Mouse (Mus musculus) B cell, adult 2 months (primary cell): ENCODE measurements around the gene Gm26620.

Experiments used
- DNase-seq, 2 experiments: peaks; one replicate each; pipeline ENCODE4 v3.0.0; 2022

Gene Gm26620

GRCm38 (mm10) chr1:170884978-170885561, at the start of gene Gm26620, which contains the start of gene Dusp12:
Gene Gm26620, plus strand, starts transcription at chr1:170885065.
Gene Dusp12, minus strand, starts transcription at chr1:170885540.
- peak; percentile 88 for DNase-seq

GRCm38 (mm10) chr1:170839685-170840084, 45.2 kb upstream of the Gm26620 start:
- no peak for DNase-seq

GRCm38 (mm10) chr1:170844380-170844779, 40.5 kb upstream of the Gm26620 start:
- DNase-seq = peak; percentile 49 to 50

GRCm38 (mm10) chr1:170845448-170846307, 39.2 kb upstream of the Gm26620 start:
- no peak for DNase-seq

- no peak for DNase-seq
Measured at GRCm38 (mm10) chr1:170850007-170850406, 34.9 kb upstream of the Gm26620 start.

- no peak for DNase-seq
Measured at GRCm38 (mm10) chr1:170850637-170851624, 33.9 kb upstream of the Gm26620 start.

GRCm38 (mm10) chr1:170853604-170854003, 31.3 kb upstream of the Gm26620 start:
- DNase-seq = peak; percentile 55 to 57

GRCm38 (mm10) chr1:170855056-170855760, 29.7 kb upstream of the Gm26620 start:
- DNase-seq = no peak

GRCm38 (mm10) chr1:170857369-170857768, 27.5 kb upstream of the Gm26620 start:
- DNase-seq = no peak

- no peak for DNase-seq
Measured at GRCm38 (mm10) chr1:170858872-170859271, 26.0 kb upstream of the Gm26620 start.

- peak in 1 of 2 experiments; percentile 20 for DNase-seq
Measured at GRCm38 (mm10) chr1:170861671-170862434, 23.0 kb upstream of the Gm26620 start.

- DNase-seq = no peak
Measured at GRCm38 (mm10) chr1:170862435-170862717, 22.5 kb upstream of the Gm26620 start.

- DNase-seq = no peak
Measured at GRCm38 (mm10) chr1:170863033-170863432, 21.8 kb upstream of the Gm26620 start.

GRCm38 (mm10) chr1:170864234-170864633, 20.6 kb upstream of the Gm26620 start:
- no peak for DNase-seq

GRCm38 (mm10) chr1:170864754-170865153, 20.1 kb upstream of the Gm26620 start:
- DNase-seq = peak; percentile 40 to 52

GRCm38 (mm10) chr1:170865406-170865805, 19.5 kb upstream of the Gm26620 start:
- DNase-seq = no peak

GRCm38 (mm10) chr1:170866992-170867690, 17.7 kb upstream of the Gm26620 start:
- DNase-seq = peak in 1 of 2 experiments; percentile 30

GRCm38 (mm10) chr1:170867691-170868105, 17.2 kb upstream of the Gm26620 start, which contains the start of gene Atf6:
Gene Atf6, minus strand, starts transcription at chr1:170867771.
- DNase-seq = peak; percentile 96 to 97

- DNase-seq = peak; percentile 53 to 63
Measured at GRCm38 (mm10) chr1:170868107-170868904, 16.6 kb upstream of the Gm26620 start.

- DNase-seq = no peak
Measured at GRCm38 (mm10) chr1:170868905-170869283, 16.0 kb upstream of the Gm26620 start.
